Comparison of ENCODE assay signal across 10 mouse cellular contexts in genomic region chr11:120541907-120542306, GRCm38 (mm10). TPM values are rescaled to one million over a fixed set of nuclear protein-coding genes. Genes with fewer than 3 reads are reported as not detected.
A peak's percentile ranks its signal among the peaks of the same experiment; 100 is the strongest.
DNase-seq lines count a peak whose midpoint lies in the region; ATAC-seq and TF ChIP-seq lines count a peak whose summit lies in the region.
"Had no signal": no experiment of that assay in that cellular context is flagged by ENCODE, and none has a peak within 500 bp of the region (broad histone marks: within the 10 kb centered on the region; RNA-seq: fewer than 3 reads in every experiment).

No protein-coding gene starts in this region.

- TF ChIP-seq CTCF in liver, adult 2 months (IDR thresholded peaks at IDR 0.05; ENCODE audit: low read depth, low read length) = peak; percentile 76
- TF ChIP-seq CTCF in embryonic fibroblast, embryonic 13.5 days (IDR thresholded peaks at IDR 0.05; ENCODE audit: borderline replicate concordance, insufficient read depth, low read length) = peak; percentile 62; the same call in 1 of the 2 replicates

- WGBS in liver, adult 2 months = 43% methylated on average over 4 of the region's 4 CpGs
- 43% methylated on average over 4 of the region's 4 CpGs for WGBS in forebrain, embryonic 11.5 days

- H3K4me2 ChIP-seq in forebrain, embryonic 11.5 days (ENCODE audit: low read depth, low read length, severe bottlenecking) = no peak overlapping the region
- H3K4me2 ChIP-seq: liver, embryonic 15.5 days; neural tube, embryonic 13.5 days had no signal

- no peak for TF ChIP-seq POLR2A in liver, adult 2 months (IDR thresholded peaks at IDR 0.05; ENCODE audit: extremely low read depth, insufficient read depth, low read length)
- TF ChIP-seq POLR2A in embryonic fibroblast, embryonic 13.5 days (IDR thresholded peaks at IDR 0.05; ENCODE audit: low read depth, low read length) = no peak

- no peaks in the 10 kb centered on the region; the same call in 1 of the 2 replicates for H3K79me2 ChIP-seq in liver, adult 2 months (ENCODE audit: control insufficient read depth, insufficient read depth, low read length)

- ATAC-seq in forebrain, embryonic 11.5 days (replicated peaks; ENCODE audit: low FRiP score) = no peak

- H3K4me1 ChIP-seq in liver, adult 2 months (ENCODE audit: control insufficient read depth, insufficient read depth, low read length) = peaks cover 32% of the 10 kb centered on the region
- no peaks in the 10 kb centered on the region for H3K4me1 ChIP-seq in embryonic fibroblast, embryonic 13.5 days (ENCODE audit: control insufficient read depth, insufficient read depth, low read length)
- H3K4me1 ChIP-seq in forebrain, embryonic 11.5 days (replicated peaks; ENCODE audit: control insufficient read depth, insufficient read depth, low read length) = peaks cover 7% of the 10 kb centered on the region

- H3K9me3 ChIP-seq in forebrain, embryonic 11.5 days (ENCODE audit: control insufficient read depth, low read length) = no peaks in the 10 kb centered on the region
- H3K9me3 ChIP-seq: liver, embryonic 15.5 days; neural tube, embryonic 13.5 days had no signal

- no peaks in the 10 kb centered on the region for H3K27me3 ChIP-seq in liver, adult 2 months (ENCODE audit: control insufficient read depth, insufficient read depth, low read length)
- no peaks in the 10 kb centered on the region for H3K27me3 ChIP-seq in forebrain, embryonic 11.5 days (ENCODE audit: control insufficient read depth, insufficient read depth, low read length)
- H3K27me3 ChIP-seq: liver, embryonic 15.5 days; neural tube, embryonic 13.5 days had no signal

- peak overlapping the region; percentile 9; the same call in 1 of the 2 replicates for H3K27ac ChIP-seq in liver, adult 2 months (replicated peaks; ENCODE audit: insufficient read depth, low read depth, low read length)
- no peak overlapping the region for H3K27ac ChIP-seq in embryonic fibroblast, embryonic 13.5 days (ENCODE audit: insufficient read depth, low read length)
- H3K27ac ChIP-seq in forebrain, embryonic 11.5 days (ENCODE audit: low read depth, low read length) = no peak overlapping the region
- H3K27ac ChIP-seq: liver, embryonic 15.5 days had no signal

- no peak overlapping the region for H3K9ac ChIP-seq in liver, adult 2 months (ENCODE audit: low read depth, low read length)
- H3K9ac ChIP-seq in forebrain, embryonic 11.5 days (ENCODE audit: low read length) = no peak overlapping the region
- H3K9ac ChIP-seq: liver, embryonic 15.5 days; neural tube, embryonic 13.5 days had no signal

- H3K4me3 ChIP-seq in liver, adult 2 months (ENCODE audit: insufficient read depth, low read depth, low read length) = no peak overlapping the region
- H3K4me3 ChIP-seq in embryonic fibroblast, embryonic 13.5 days (ENCODE audit: insufficient read depth, low read length) = no peak overlapping the region
- no peak overlapping the region for H3K4me3 ChIP-seq in forebrain, embryonic 11.5 days (ENCODE audit: low read depth, low read length)
- H3K4me3 ChIP-seq: liver, embryonic 15.5 days; neural tube, embryonic 13.5 days had no signal

- no peaks in the 10 kb centered on the region for H3K36me3 ChIP-seq in liver, adult 2 months (ENCODE audit: control insufficient read depth, insufficient read depth, low read length)
- H3K36me3 ChIP-seq in forebrain, embryonic 11.5 days (ENCODE audit: control insufficient read depth, insufficient read depth, low read length) = peaks cover 11% of the 10 kb centered on the region; the same call in 1 of the 2 replicates

- peak; percentile 40 for DNase-seq in adrenal gland, postnatal 14 days
- DNase-seq in adrenal gland, adult 2 months = no peak
- peak; percentile 68 for DNase-seq in liver, adult 2 months (ENCODE audit: extremely low read depth, low read depth, low spot score)
- DNase-seq in liver = no peak
- peak; percentile 38 for DNase-seq in lung, postnatal 14 days
- no peak for DNase-seq in forebrain, embryonic 11.5 days (ENCODE audit: low spot score)
- DNase-seq in layer of hippocampus, postnatal 10 days (ENCODE audit: low spot score in 2 of 2) = no peak

RNA-seq across cellular contexts. Expression of gene Mcrip1, which starts 7.6 kb away (rescaled TPM):
- total RNA-seq in adrenal gland, postnatal 14 days (2021) = 52.6 and 67.9 TPM in 2 replicates
- 10 to 100 TPM; 56.9 to 65.8 TPM for total RNA-seq in adrenal gland, adult 2 months (2021)
- polyA plus RNA-seq in adrenal gland, adult 2 months (2012; rRNA removed) = 136 and 157 TPM in 2 replicates
- total RNA-seq in liver, adult 2 months (2014; rRNA removed) = 11.7 and 13.6 TPM in 2 replicates
- polyA plus RNA-seq in liver, adult 2 months (2012; rRNA removed) = 36.8 and 44.4 TPM in 2 replicates
- polyA plus RNA-seq in embryonic fibroblast, embryonic 13.5 days (2011; ENCODE audit: insufficient read length, low read depth, missing spikeins) = 65.4 and 90.1 TPM in 2 replicates
- 213 and 247 TPM in 2 replicates for polyA plus RNA-seq in forebrain, embryonic 11.5 days (2014; fragmentation: Nextera tagmentation; extraction: Ambion mirVana)
- 100 to 1,000 TPM in 1 of 2 experiments, 10 to 100 TPM in 1; 95.4 to 107 TPM for total RNA-seq in layer of hippocampus, postnatal 10 days (2021)

RNA-seq across cellular contexts. Expression of gene Ppp1r27, which starts 9.0 kb away (rescaled TPM):
- total RNA-seq in adrenal gland, postnatal 14 days (2021) = 0.48 TPM in 1 of 2 replicates, not detected in the other
- under 1 TPM; 0.40 to 0.79 TPM for total RNA-seq in adrenal gland, adult 2 months (2021)
- 0.83 and 1.2 TPM in 2 replicates for polyA plus RNA-seq in adrenal gland, adult 2 months (2012; rRNA removed)
- total RNA-seq in liver, adult 2 months (2014; rRNA removed) = 0.28 TPM in 1 of 2 replicates, not detected in the other
- polyA plus RNA-seq in liver, adult 2 months (2012; rRNA removed) = not detected in 2 replicates
- polyA plus RNA-seq in embryonic fibroblast, embryonic 13.5 days (2011; ENCODE audit: insufficient read length, low read depth, missing spikeins) = not detected in 2 replicates
- polyA plus RNA-seq in forebrain, embryonic 11.5 days (2014; fragmentation: Nextera tagmentation; extraction: Ambion mirVana) = not detected in 2 replicates
- total RNA-seq in layer of hippocampus, postnatal 10 days (2021) = not detected
- polyA plus RNA-seq: neural tube, embryonic 13.5 days had no signal

RNA-seq across cellular contexts. Expression of gene Gcgr, which starts 11.4 kb away (rescaled TPM):
- total RNA-seq in adrenal gland, postnatal 14 days (2021) = 2.3 and 11.7 TPM in 2 replicates
- 1 to 10 TPM; 1.5 to 1.7 TPM for total RNA-seq in adrenal gland, adult 2 months (2021)
- 2.1 and 2.5 TPM in 2 replicates for polyA plus RNA-seq in adrenal gland, adult 2 months (2012; rRNA removed)
- total RNA-seq in liver, adult 2 months (2014; rRNA removed) = 135 and 143 TPM in 2 replicates
- 542 and 561 TPM in 2 replicates for polyA plus RNA-seq in liver, adult 2 months (2012; rRNA removed)
- not detected in 2 replicates for polyA plus RNA-seq in embryonic fibroblast, embryonic 13.5 days (2011; ENCODE audit: insufficient read length, low read depth, missing spikeins)
- polyA plus RNA-seq in forebrain, embryonic 11.5 days (2014; fragmentation: Nextera tagmentation; extraction: Ambion mirVana) = 0.35 TPM in 1 of 2 replicates, not detected in the other
- under 1 TPM in 1 of 2 experiments, not detected in 1; 0.18 TPM for total RNA-seq in layer of hippocampus, postnatal 10 days (2021)

RNA-seq across cellular contexts. Expression of gene P4hb, which starts 31.1 kb away (rescaled TPM):
- 449 and 479 TPM in 2 replicates for total RNA-seq in adrenal gland, postnatal 14 days (2021)
- total RNA-seq in adrenal gland, adult 2 months (2021) = 100 to 1,000 TPM; 462 to 524 TPM
- polyA plus RNA-seq in adrenal gland, adult 2 months (2012; rRNA removed) = 108 and 126 TPM in 2 replicates
- total RNA-seq in liver, adult 2 months (2014; rRNA removed) = 933 and 951 TPM in 2 replicates
- polyA plus RNA-seq in liver, adult 2 months (2012; rRNA removed) = 683 and 737 TPM in 2 replicates
- polyA plus RNA-seq in embryonic fibroblast, embryonic 13.5 days (2011; ENCODE audit: insufficient read length, low read depth, missing spikeins) = 846 and 907 TPM in 2 replicates
- 439 and 476 TPM in 2 replicates for polyA plus RNA-seq in forebrain, embryonic 11.5 days (2014; fragmentation: Nextera tagmentation; extraction: Ambion mirVana)
- 100 to 1,000 TPM; 153 to 161 TPM for total RNA-seq in layer of hippocampus, postnatal 10 days (2021)

RNA-seq across cellular contexts. Expression of gene Arhgdia, which starts 39.5 kb away (rescaled TPM):
- 268 and 310 TPM in 2 replicates for total RNA-seq in adrenal gland, postnatal 14 days (2021)
- 100 to 1,000 TPM; 355 to 386 TPM for total RNA-seq in adrenal gland, adult 2 months (2021)
- 712 and 786 TPM in 2 replicates for polyA plus RNA-seq in adrenal gland, adult 2 months (2012; rRNA removed)
- 14.9 and 22.3 TPM in 2 replicates for total RNA-seq in liver, adult 2 months (2014; rRNA removed)
- polyA plus RNA-seq in liver, adult 2 months (2012; rRNA removed) = 142 and 188 TPM in 2 replicates
- polyA plus RNA-seq in embryonic fibroblast, embryonic 13.5 days (2011; ENCODE audit: insufficient read length, low read depth, missing spikeins) = 500 and 534 TPM in 2 replicates
- 621 and 667 TPM in 2 replicates for polyA plus RNA-seq in forebrain, embryonic 11.5 days (2014; fragmentation: Nextera tagmentation; extraction: Ambion mirVana)
- 100 to 1,000 TPM; 344 to 379 TPM for total RNA-seq in layer of hippocampus, postnatal 10 days (2021)

Comparison
In these comparisons a context has a peak if more than half of its experiments do, and no peak if none do; other contexts are left out.
1. DNase-seq: peak in adrenal gland, postnatal 14 days (single experiment), liver, adult 2 months (single experiment) and lung, postnatal 14 days (single experiment); none in adrenal gland, adult 2 months (single experiment), liver (single experiment), forebrain, embryonic 11.5 days (single experiment) and layer of hippocampus, postnatal 10 days (0 of 2).
2. RNA of gene Gcgr, which starts 11.4 kb away (total RNA-seq): 135 to 143 TPM in liver, adult 2 months; 2.3 to 11.7 TPM in adrenal gland, postnatal 14 days, 1.5 to 1.7 TPM in adrenal gland, adult 2 months and 0.18 TPM in layer of hippocampus, postnatal 10 days; every median in the first group is over 10 times any median in the second.